Mouse (Mus musculus) layer of hippocampus, adult 2 months (tissue): Measurements from ENCODE around the gene Ppm1h. TPM values are rescaled to one million over a fixed set of nuclear protein-coding genes. Genes with fewer than 3 reads are reported as not detected.
A peak's percentile ranks its signal among the peaks of the same experiment; 100 is the strongest.

Source experiments
- DNase-seq, 2 experiments: peaks; one replicate each; pipeline ENCODE4 v3.0.0; 2022; ENCODE audit warnings: low spot score in 2 of 2
- H3K27ac ChIP-seq: fragments of 200-600 bp; 2 replicates; pipeline ENCODE4 v1.8.1; 2022
- H3K4me3 ChIP-seq: fragments of 200-600 bp; 2 replicates; pipeline ENCODE4 v1.8.1; 2022; ENCODE audit warnings: mild to moderate bottlenecking
- CTCF ChIP-seq: fragments of 200-600 bp; conservative IDR thresholded peaks from 2 replicates; pipeline ENCODE4 v1.8.1; 2022; ENCODE audit warnings: antibody characterized with exemption, mild to moderate bottlenecking, moderate library complexity
- total RNA-seq, 2 experiments: library from RNA; stranded (reverse); gene quantifications; 2 replicates each; pipeline ENCODE4 v1.2.3; 2021

Ppm1h gene
- total RNA-seq, 2 experiments from 2014 or later: 74.8 to 75.3 TPM

DNA sequence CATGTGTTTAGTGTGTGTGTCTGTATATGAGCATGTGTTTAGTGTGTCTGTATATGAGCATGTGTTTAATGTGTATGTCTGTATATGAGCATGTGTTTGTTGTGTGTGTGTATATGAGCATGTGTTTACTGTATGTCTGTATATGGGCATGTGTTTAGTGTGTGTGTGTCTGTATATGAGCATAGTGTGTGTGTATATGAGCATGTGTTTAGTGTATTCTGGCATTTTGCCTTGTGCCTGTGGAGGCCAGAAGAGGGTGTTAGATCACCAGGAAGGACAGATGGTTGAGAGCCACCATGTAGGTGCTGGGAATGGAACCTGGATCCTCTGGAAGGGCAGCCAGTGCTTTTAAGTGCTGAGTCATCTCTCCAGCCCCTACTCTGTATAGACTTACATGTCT lies 300.8 kb downstream of the Ppm1h start:
- DNase-seq: no peak
- no peak overlapping the region for H3K4me3 ChIP-seq
- no peak for TF ChIP-seq CTCF
- H3K27ac ChIP-seq: no peak overlapping the region

DNA sequence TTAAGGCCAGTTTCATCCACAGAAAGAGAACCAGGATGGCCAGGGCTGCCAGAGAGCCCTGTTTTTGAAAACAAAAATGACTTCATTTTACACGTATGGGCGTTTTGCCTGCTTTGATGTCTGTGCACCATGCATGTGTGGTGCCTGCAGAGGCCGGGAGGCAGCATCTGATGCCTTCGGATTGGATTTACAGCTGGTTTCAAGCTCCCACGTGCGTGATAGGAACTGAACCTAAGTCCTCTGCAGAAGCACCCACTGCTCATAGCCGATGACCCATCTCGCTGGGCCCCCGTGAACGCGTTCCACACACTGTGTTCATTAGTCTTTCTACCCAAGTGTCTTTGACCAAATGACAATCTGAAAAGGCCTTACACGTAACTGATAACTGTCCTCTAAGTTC lies 301.6 kb downstream of the Ppm1h start:
- H3K4me3 ChIP-seq: no peak overlapping the region
- H3K27ac ChIP-seq: no peak overlapping the region
- no peak for DNase-seq
- no peak for TF ChIP-seq CTCF

DNA sequence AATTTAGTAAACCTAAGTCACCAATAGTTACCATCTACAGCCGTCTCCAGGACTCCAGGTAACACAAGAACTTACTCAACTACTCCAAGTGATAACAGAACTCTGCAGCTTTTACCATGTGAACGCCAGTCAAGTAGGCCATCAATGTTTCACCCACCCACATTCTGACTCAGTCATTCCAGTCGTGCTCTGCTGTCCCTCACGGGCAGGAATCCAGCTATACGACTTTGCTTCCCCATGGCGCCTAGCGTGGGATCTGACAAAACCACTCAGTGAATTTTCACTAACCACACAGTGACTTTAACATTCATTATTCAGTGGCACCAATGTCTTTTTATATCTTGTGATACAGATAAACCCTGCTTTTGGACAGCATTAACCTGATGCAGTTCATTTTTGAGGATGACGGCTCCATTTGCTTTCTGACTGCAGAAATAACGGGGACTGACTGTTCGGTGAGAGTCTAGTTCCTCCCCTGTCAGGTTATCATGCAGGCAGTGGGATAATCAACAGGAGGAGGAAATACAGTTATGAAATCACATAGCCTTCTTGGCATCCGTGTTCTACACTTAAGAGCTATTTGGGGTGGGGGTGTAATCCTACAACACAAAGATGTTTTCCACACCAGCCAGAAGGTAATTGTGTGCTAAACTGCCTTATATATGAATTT lies 304.5 kb downstream of the Ppm1h start:
- peak overlapping the region; percentile 99; the same call in 1 of the 2 replicates for H3K27ac ChIP-seq
- DNase-seq: no peak
- H3K4me3 ChIP-seq: peak overlapping the region; percentile 98
- no peak for TF ChIP-seq CTCF

DNA sequence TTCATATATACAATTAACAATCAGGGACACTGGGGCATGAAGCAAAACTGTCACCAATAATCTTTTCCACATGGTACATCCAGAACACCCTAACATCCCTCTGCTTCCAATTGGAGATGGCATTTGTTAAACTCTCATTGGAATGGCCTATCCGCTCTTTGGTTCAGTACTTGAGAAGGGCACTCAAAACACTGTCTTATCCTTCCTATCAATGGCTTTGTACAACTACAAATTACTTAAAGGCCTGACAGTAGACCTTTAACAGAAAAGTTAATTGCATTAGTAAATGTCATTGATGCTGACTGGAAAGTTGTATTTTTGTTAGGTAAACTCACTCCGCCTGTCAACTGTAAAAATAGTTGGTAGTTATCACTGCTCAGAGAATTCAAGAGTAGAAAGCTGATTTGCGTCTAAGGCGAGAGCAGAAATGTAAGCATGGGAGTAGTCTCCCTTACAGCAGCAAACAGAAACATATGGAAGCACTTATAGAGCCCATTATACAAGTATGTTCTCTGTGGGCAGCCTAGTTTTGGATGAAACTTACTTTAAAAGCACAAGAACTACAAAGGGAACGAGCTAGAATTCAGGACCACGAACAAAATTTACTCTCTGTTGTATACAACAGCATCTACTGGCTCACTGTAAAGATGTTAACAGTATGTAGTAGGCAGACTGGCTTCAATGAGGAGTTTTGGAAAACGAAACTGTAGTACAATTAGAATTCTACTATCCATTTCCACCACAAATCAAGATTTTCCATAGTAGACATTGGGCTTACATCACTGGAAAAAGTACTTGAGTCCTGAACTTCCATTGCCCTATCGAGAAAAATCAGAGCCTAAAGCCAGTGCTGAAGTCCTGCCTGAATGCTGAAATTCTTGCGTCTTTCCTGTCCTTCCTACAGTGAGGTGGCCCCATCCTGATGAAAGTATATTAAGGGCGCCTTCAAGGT lies 305.3 kb downstream of the Ppm1h start:
- no peak for DNase-seq
- H3K4me3 ChIP-seq: peak overlapping the region; percentile 98
- TF ChIP-seq CTCF: no peak
- peak overlapping the region; percentile 99 for H3K27ac ChIP-seq

DNA sequence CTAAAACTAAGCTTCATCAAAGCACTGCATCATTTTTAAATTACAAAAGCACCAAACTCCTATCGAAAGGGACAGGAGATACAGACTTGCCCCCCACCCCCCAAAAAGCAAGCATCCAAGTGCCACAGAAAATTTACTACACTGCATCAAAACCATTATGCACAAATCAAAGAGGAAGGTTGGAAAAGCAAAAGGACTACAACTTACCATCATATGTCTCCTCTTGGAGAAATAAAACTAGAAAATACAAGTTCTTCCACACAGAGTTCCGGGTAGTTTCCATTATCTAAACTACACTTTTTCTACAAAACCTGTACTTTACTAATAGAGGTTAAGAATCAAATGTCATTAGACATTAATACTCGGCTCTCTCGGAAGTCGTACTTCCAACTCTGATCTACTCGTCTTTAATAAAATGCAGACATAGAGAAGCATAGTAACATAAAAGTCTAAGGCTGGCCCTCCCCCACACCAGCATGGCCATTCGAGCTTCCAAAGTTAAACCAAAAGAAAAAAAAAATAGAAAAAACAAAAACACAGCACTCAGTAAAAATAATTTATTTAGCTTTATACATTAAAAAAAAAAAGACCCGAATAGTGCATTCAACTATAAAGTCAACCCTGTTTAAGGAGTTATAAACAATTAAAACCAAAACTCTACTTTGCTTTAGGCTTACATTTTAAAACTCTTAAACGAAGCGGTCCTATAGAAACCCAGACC lies 306.1 kb downstream of the Ppm1h start:
- H3K4me3 ChIP-seq: peak overlapping the region; percentile 98
- H3K27ac ChIP-seq: peak overlapping the region; percentile 99
- no peak for DNase-seq
- TF ChIP-seq CTCF: no peak

DNA sequence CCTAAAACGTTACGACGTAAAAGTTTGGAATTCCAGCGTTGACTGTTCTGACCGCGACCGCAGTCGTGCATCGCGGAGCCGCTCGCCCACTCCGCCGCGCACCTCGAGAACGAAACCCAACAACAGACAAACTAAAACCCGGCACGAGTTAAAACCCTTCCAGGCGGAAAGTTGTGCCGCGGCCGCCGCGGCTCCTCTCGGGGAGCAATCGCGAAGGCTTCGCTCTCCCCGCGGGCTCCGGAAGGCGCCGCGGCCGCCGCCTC lies 306.6 kb downstream of the Ppm1h start:
- peak overlapping the region; percentile 99 for H3K27ac ChIP-seq
- no peak for DNase-seq
- peak overlapping the region; percentile 98 for H3K4me3 ChIP-seq
- no peak for TF ChIP-seq CTCF

DNA sequence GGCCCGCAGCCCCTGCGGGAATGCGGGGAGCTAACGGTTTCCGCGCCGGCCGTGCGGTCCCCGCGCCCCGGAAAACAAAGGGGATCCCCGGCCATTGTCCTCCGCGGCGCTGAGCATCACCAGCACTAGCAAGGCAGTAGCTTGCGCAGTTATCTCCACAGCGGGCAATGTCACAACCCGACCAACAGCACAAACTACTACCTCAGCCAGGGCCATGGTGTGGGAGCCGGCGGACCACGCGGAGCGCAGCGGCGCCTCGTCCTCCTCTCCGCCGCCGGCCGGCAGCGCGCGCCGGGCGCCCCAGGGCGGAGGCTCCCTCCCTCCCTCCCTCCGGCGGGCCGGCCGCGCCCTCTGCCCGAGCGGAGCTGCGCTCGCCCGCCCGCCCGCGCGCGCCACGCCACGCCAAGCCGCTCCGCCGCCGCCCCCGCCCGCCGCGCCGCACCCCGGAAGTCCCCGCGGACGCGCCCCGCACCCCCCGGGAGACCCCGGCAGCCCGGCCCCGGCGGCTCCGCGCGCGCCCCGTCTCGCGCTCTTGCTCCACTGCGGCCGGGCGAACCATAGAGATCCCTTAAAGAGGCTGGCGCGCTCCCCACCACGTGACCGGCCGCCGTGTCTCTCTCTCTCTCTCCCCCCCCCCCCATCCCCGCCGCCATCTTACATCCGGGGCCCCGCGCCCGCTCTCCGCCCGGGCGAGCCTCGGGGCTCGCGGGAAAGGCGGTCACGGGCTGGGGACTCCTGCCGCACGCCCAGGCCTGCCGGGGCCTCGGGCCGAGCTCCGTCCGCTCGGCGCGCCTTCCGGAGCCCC lies 307.2 kb downstream of the Ppm1h start:
- peak overlapping the region; percentile 98 for H3K4me3 ChIP-seq
- H3K27ac ChIP-seq: peak overlapping the region; percentile 99
- peak; percentile 71 to 75 for DNase-seq
- TF ChIP-seq CTCF: no peak

DNA sequence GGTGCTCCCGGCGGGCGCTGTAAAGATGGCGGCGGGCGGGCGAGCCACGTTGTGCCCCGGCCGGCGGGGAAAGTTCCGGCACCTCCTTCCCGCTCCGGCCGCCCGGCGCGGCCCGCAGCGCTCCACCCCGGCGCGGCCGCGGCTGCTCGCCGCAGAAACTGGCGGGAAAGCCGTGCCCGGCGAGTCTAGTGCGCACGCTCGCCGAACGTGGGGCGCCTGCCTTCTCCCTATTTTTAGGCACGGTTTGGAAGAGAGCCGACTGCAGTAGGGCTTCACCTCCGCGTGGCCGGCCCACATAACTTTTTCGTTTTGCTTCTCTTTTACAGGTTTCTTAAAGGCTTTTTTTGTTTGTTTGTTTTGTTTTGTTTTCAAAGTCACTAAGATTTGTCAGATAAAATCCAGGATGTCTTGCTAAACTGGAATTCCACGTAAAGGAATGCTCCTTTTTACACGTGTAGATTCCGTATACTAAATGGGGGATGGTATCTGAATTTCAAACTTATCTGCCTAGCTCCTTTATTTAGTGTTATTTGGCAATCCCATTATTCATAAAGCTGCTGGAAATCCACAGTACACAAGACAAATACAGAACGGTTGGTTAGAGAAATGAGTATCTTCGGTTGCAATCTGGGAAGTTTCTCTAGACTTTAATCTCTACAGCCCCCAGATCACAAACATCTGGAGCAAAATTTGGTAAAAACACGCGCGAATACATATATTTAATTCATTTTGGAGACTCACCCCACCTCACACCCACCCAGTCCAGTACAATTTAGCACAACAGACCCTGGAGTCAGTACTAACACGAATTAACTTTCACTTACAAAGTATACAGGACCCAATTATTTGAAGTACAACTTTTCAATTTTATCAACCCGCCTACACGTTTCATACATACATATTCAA lies 308.0 kb downstream of the Ppm1h start:
- Histone ChIP-seq H3K27ac (peak overlapping the region; percentile 99), H3K4me3 (peak overlapping the region; percentile 61)
- TF ChIP-seq CTCF: peak; percentile 26; the same call in 1 of the 2 replicates
- peak; percentile 70 to 77 for DNase-seq

DNA sequence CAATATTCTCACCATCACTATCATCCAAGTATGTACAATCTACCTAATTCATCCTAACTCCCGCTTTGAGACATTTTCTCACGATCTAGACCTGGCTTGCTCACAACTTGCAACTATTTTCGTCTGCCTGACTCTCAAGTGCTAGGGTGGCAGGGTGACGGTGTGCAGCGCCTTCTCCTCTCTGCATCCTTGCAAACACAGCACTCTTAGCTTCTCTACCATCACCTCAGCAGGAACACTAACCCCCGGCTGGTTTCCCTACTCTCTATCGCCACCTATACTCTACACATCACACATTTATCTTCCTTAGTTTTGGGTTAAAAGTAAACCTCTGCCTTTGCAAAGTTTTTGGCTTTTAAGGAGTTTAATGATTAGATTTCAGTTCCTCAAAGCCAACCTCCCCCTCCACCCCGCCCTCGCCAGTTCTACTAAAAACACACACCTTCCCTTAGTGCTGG lies 309.1 kb downstream of the Ppm1h start:
- DNase-seq: peak; percentile 44 to 57
- Histone ChIP-seq H3K27ac (0 out of 2 replicates have a peak overlapping the region, but pooled peaks have one; percentile 1), H3K4me3 (no peak overlapping the region)
- TF ChIP-seq CTCF: peak; percentile 85

DNA sequence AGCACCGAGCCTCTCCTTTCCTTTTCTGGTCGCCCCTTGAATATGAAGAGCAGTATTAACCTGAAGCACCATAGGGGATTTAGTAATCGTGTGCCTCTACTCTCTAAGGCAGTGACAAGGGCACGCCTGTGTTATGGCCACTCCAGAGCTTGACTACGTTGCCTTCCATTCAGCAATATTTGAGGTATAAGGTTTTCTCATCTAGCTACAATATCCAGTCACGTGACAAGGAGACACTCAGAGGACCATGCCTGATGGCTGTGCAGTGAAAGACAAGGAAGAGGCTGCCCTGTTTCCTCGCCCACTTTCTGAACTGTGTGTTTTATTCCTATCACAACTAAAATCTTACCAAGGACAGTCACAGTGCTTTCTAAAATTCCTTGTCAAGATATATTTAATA lies 309.8 kb downstream of the Ppm1h start:
- Histone ChIP-seq H3K27ac (0 out of 2 replicates have a peak overlapping the region, but pooled peaks have one; percentile 1), H3K4me3 (no peak overlapping the region)
- TF ChIP-seq CTCF: no peak
- DNase-seq: no peak

DNA sequence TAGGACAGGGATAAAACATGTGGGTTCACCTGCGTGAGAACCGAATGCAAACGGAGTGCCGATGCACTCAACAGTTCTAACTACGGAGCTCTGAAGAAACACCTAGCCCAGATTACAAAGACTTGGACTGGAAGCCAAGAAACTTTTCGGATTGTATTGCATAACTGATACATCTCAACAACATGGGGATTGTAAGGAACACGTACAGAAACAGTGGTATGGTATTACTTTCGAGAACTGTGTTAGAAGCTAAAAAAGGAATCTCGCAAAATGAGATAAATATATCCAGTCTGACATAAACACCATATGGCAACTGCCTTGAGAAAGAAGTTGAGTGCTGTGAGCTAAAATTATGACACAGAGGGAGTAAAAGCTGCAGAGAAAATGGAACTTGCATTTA lies 311.4 kb downstream of the Ppm1h start:
- DNase-seq: no peak
- no peak for TF ChIP-seq CTCF

DNA sequence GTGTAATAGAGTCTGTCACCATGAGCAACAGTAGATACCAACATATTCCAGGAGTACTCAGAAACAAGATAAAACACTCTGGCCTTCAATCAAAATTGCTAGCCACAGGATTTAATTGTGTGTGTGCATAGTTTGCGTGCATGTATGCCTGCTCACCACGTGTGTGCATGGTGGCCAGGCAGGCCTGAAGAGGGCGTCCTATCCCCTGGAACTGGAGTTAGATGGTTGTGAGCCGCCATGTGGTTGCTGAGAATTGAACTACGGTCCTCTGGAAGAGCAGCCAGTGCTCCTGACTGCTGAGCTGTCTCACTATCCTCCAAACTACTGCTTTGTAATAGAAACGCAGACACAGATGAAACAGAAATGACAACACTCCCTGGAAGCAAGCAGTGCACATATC lies 312.0 kb downstream of the Ppm1h start:
- DNase-seq: no peak
- TF ChIP-seq CTCF: peak; percentile 43
- Histone ChIP-seq H3K4me3 (no peak overlapping the region; the same call in 1 of the 2 replicates), H3K27ac (peak overlapping the region; percentile 83)

More for the DNA sequence above, 311.4 kb downstream of the Ppm1h start:
- peak overlapping the region; percentile 83 for H3K27ac ChIP-seq
- H3K4me3 ChIP-seq: no peak overlapping the region
